Mouse (Mus musculus) forelimb bud, embryonic 11.5 days (tissue): ENCODE measurements around the gene Zfp952.
"Not testable (repeated sequence)": the region's sequence is repeated elsewhere in the genome, so short reads cannot be mapped to it uniquely, and the experiment has no call there.

Source experiments
- DNase-seq: peaks from one replicate; pipeline ENCODE4 v3.0.0-alpha.2; 2012; ENCODE audit warnings: low read depth, low spot score

Zfp952 gene

GRCm38 (mm10) chr17:32992699-32993474 lies at the start of gene Zfp952:
Zfp952 (plus strand) TSS chr17:32993129.
- DNase-seq = peak; percentile 90

DNA sequence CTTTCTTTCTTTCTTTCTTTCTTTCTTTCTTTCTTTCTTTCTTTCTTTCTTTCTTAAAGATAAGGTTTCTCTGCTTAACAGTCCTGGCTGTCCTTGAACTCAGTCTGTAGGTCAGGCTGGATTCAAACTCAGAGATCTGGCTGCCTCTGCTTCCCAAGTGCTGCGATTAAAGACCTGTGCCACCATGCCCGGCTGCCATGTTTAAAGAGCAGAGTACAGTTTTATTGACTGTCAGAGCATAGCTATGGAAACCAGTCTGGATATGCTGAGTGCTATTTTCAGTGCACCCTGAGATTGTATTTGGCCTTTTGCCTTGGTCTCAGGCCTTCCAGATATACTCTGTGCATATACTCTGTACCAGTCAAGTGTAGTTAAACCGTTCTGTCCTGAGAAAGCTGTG lies 49.3 kb upstream of the Zfp952 start:
- DNase-seq = no peak

DNA sequence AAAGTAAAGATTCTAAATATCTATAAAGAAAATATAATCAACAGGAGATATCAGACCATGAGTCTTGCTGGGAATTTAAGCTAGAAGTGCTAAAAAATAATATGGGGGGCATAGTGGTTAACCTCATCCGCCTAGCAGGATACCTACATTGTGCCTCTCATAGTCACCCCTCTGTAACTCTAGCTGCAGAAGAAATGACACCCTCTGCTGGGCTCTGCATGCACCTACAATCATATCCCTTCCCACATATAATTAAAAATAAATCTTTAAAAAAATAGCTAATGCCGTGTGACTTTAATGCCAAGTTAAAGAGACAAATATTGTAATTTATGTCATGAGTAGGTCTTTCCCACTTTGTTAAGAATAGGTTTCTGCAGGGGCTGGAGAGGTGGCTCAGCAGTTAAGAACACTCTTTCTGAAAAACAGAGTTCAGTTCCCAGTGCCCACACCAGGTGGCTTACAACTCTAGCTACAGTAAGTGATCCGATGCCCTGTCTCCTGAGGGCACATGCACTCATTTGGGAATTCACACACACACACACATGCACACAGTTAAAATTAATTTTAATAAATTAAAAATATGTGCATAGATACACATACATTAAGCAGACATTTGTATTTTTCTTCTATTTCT lies 48.4 kb upstream of the Zfp952 start:
- DNase-seq = no peak

- DNase-seq = no peak
These were observed 46.2 kb upstream of the Zfp952 start for GRCm38 (mm10) chr17:32946716-32947115.

- DNase-seq = peak; percentile 24
These were observed 45.6 kb upstream of the Zfp952 start, which contains the start of gene Cyp4f13 for GRCm38 (mm10) chr17:32947215-32947914. Cyp4f13 (minus strand) TSS chr17:32947402.

GRCm38 (mm10) chr17:32950136-32950535 lies 42.8 kb upstream of the Zfp952 start:
- no peak for DNase-seq

DNA sequence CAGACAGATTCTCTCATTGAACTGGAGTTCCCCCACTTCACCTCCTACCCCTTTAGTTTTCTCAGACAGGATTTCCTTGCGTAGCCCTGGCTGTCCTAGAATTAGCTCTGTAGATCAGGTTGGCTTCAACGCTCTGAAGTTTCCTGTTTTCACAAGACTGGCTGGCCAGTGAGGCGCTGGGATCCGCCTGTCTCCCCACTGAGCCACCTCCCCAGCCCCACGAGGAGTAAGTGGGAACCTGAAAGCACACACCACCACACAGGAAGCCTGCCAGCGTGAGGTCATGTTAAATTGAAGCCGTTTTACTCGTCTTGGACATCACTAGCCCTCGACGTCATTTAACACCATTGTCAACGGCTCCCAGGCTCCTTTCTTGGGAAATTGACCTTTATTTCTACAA lies 41.9 kb upstream of the Zfp952 start:
- DNase-seq = no peak

- peak; percentile 53 for DNase-seq
These were observed 41.5 kb upstream of the Zfp952 start for GRCm38 (mm10) chr17:32951441-32951840.

DNA sequence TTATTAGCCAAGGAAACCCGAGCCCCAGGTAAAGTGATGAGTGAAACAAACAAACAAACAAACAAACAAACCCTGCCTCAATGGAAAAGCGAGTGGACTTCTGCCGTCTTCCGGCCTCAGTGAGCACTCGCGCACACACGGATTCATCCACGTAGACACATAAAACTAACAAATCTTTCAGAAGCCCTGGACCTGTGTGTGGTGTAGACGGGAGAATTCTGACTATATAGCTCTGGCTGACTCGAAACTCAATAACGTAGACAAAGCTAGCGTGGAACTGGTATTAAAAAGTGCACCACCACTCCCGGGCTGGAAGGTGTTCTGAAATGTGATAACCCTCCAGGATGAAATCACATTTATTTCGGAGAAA lies 27.7 kb upstream of the Zfp952 start:
- DNase-seq = peak; percentile 11

GRCm38 (mm10) chr17:32965623-32966290 lies 27.2 kb upstream of the Zfp952 start, which contains the start of gene Zfp472:
Zfp472 (plus strand) TSS chr17:32965814.
- peak; percentile 92 for DNase-seq

- DNase-seq = no peak
These were observed 11.6 kb upstream of the Zfp952 start for GRCm38 (mm10) chr17:32981361-32981760.

DNA sequence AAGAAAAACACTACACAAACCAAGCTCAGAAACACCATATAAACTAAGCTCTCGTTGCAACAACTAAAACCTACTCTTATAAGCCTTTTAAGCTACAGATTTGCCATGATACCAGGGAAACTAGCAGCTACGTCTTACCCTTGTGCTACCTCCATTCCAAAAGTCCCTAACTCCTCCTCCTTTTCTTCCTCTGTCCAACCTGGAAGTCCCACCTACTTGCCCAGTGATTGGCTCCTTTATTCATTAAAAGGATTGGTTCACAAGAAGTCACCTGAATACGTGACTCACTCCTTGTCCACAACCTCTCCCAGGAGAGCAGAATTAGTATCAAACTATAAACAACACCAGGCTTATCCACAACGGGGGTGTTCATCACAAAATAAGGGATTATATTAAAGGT lies 6.6 kb upstream of the Zfp952 start:
- no peak for DNase-seq

- no peak for DNase-seq
These were observed 797 bp upstream of the Zfp952 start for GRCm38 (mm10) chr17:32991965-32992698.

DNA sequence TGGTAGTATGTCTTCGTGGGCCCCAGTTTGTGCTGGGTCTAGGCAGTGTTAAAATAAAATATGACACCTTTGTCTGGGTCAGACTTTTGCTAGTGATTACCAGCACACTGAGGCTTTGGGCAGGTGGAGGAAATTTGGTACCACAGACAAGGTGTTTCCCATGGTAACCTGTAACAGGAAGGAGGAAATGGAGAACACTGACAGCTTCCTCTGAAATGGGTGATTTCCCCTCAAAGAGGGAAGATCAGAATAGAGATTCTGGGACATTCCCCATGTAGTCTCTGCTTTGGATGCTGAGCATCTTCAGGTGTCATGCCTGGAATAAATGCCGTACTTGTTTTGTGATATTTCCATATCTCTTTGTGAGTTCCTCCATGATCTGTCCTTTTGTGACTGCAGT lies 5.6 kb downstream of the Zfp952 start:
- no peak for DNase-seq

GRCm38 (mm10) chr17:33008337-33008736 lies 15.4 kb downstream of the Zfp952 start:
- DNase-seq = no peak

GRCm38 (mm10) chr17:33020434-33020833 lies 27.5 kb downstream of the Zfp952 start:
- DNase-seq = not testable (repeated sequence)

GRCm38 (mm10) chr17:33032376-33032775 lies 39.4 kb downstream of the Zfp952 start:
- DNase-seq = no peak

DNA sequence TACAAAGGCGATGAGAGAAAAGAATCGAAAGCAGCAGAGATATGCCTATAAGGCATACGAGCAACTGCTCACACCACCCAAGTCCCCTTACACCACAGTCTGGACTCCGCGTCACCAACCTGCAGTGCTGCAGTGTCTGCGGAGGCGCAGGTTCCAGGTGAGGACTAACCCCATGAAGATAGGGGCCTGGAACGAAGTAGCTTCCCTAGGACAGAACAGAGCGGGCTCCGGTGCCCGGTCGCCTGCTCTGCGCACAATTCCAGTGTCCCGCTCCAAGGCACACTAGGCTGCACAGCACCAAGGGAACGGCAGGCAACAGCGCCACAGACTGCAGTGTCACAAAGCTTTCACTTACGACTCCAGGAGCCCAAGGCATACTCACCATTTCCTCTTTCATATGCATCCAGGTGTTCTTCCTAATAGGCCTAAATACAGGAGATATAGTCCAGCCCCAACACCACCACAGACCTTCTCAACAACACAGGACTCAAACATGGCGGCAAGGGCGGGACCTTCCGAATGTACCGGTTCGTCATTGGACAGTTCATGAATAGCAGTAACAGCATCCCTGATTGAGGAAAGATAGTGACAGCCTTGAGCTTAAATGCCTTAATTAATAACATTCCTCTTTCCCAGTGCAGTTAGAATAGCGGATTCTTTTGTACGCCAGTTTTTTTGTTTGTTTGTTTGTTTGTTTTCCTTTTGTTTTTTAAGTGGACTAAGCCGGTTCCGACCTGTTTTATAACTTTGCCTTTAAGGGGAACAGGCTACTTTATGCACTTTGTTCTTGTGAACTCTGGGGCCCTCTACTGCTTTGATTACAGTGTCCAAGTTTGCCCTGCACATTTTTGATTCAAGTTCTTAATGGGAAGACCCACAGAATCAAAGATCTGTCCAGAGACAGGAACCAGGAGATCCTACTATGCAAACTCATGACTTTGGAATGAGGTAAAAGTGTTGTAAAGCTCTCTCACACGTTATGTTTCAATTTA lies 40.3 kb downstream of the Zfp952 start, which contains the start of gene Zfp763:
Zfp763 (minus strand) TSS at position 503 of the 992 bp plus-strand sequence.
- DNase-seq = peak; percentile 84
